Mouse (Mus musculus) hindbrain, embryonic 13.5 days (tissue): ENCODE results near the gene Sycp2. TPM values are rescaled to one million over a fixed set of nuclear protein-coding genes. Genes with fewer than 3 reads are reported as not detected.

Experiments
- ATAC-seq: fragments of 200-750 bp; cut with Nextera tagmentation; 2 replicates; pipeline ENCODE4 v1.8.0; 2017; ENCODE audit warnings: moderate TSS enrichment; ENCODE audit not compliant: low FRiP score
- H3K27ac ChIP-seq: fragments of 300-500 bp; sonication (generic); 2 replicates; pipeline ENCODE4 v1.5.1; 2015; ENCODE audit warnings: inconsistent platforms, mild to moderate bottlenecking, moderate library complexity
- H3K27me3 ChIP-seq: fragments of 300-500 bp; sonication (generic); 2 replicates; pipeline ENCODE4 v1.6.1; 2015; ENCODE audit warnings: mild to moderate bottlenecking, inconsistent platforms
- H3K36me3 ChIP-seq: fragments of 300-500 bp; sonication (generic); 2 replicates; pipeline ENCODE4 v1.6.1; 2015; ENCODE audit warnings: mild to moderate bottlenecking, inconsistent platforms
- H3K4me1 ChIP-seq: fragments of 300-500 bp; sonication (generic); replicated peaks from 2 replicates; pipeline ENCODE4 v1.6.1; 2015; ENCODE audit warnings: inconsistent platforms
- H3K4me2 ChIP-seq: fragments of 300-500 bp; sonication (generic); 2 replicates; pipeline ENCODE4 v1.6.1; 2015; ENCODE audit warnings: inconsistent platforms, mild to moderate bottlenecking, moderate library complexity
- H3K4me3 ChIP-seq: fragments of 300-500 bp; sonication (generic); 2 replicates; pipeline ENCODE4 v1.5.1; 2015; ENCODE audit warnings: mild to moderate bottlenecking, inconsistent platforms
- H3K9ac ChIP-seq: fragments of 300-500 bp; sonication (generic); 2 replicates; pipeline ENCODE4 v1.6.1; 2015; ENCODE audit warnings: mild to moderate bottlenecking, inconsistent platforms
- H3K9me3 ChIP-seq: fragments of 300-500 bp; sonication (generic); 2 replicates; pipeline ENCODE4 v1.6.1; 2016; ENCODE audit warnings: inconsistent platforms
- WGBS: fragments of 180-500 bp; shearing (Covaris S2); methylation state at CpG from one replicate; pipeline ENCODE4 v1.1.7; 2015; 5-methylcytosine and 5-hydroxymethylcytosine counted together
- polyA plus RNA-seq: library from polyadenylated mRNA; unstranded; fragments of >200 nt; fragmentation: Nextera tagmentation; extraction: Ambion mirVana; gene quantifications from 2 replicates; pipeline ENCODE4 v1.2.1, GENCODE M21; 2015

The Sycp2 gene
- polyA plus RNA-seq, 1 experiment from 2014 or later, result 0.31 TPM

DNA sequence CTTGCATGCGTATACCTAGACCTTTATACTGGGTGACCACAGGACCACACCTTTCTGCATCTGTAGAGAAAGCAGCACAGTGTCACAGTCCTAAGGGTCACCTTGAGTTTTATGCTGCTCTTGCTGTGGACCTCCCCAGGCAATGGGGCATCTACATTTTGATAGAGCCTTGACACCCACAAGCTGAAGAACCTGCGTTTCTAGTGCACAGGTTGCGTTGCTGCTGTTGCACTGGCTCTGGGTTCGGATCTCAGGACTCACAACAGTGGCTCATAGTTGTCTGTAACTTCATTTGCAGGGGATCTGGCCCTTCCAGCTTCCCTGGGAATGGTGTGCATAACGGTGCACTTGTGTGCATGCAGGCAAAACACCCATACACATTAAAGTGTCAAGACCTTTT lies 19.7 kb upstream of the Sycp2 start:
- Histone ChIP-seq H3K36me3 (no peaks in the 10 kb centered on the region), H3K9ac (no peak overlapping the region), H3K27me3 (no peaks in the 10 kb centered on the region), H3K4me2 (no peak overlapping the region), H3K4me3 (no peak overlapping the region), H3K9me3 (no peaks in the 10 kb centered on the region), H3K27ac (no peak overlapping the region), H3K4me1 (peaks cover 14% of the 10 kb centered on the region)
- no peak for ATAC-seq
- 89% methylated on average over 5 of the region's 5 CpGs for WGBS

DNA sequence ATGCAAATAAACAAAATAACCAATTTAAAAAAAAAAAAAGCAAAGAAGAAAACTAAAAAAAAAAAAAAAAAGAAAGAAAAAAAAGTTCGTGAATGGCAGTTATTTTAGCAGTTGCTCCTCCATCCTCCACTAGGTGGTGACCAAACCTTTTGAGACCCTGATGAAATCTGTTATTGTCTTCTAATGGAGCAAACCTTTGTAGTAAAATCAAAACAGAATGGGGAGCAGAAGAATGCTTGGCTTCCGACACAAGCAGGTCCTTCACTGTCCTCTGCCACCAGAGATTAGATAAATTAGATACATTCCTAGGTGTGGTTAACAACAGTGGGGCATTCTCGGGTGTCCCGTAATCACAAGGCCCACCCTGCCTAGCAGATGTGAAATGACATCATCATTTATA lies 18.7 kb upstream of the Sycp2 start:
- Histone ChIP-seq H3K4me1 (peaks cover 19% of the 10 kb centered on the region), H3K4me3 (no peak overlapping the region), H3K36me3 (no peaks in the 10 kb centered on the region), H3K27ac (no peak overlapping the region), H3K9me3 (no peaks in the 10 kb centered on the region), H3K4me2 (no peak overlapping the region), H3K27me3 (no peaks in the 10 kb centered on the region), H3K9ac (no peak overlapping the region)
- 39% methylated on average over 4 of the region's 4 CpGs for WGBS
- no peak; the same call in 1 of the 2 replicates for ATAC-seq

DNA sequence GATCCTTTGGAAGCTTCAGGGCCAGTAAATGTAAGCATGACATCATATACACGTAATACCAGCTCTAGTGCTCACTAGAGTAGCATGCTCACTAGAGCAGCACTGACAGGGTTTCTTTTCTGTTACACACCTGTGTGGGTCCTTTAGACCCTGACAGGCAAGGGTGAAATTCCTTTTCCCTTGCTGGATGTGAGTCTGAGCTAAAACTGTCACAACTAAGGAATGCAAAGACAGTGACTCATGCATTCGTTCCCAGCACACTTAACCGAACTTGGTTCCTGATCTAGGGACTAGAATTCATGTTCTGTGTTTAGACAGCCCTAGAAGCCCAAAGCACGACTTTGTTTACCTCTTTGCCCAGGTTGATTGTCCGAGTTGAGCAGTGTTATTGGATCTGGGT lies 15.7 kb upstream of the Sycp2 start:
- WGBS, result 81% methylated on average over 5 of the region's 5 CpGs
- Histone ChIP-seq H3K27me3 (no peaks in the 10 kb centered on the region), H3K4me3 (no peak overlapping the region), H3K9me3 (no peaks in the 10 kb centered on the region), H3K4me1 (peaks cover 22% of the 10 kb centered on the region), H3K9ac (no peak overlapping the region), H3K27ac (no peak overlapping the region), H3K36me3 (no peaks in the 10 kb centered on the region; the same call in 1 of the 2 replicates), H3K4me2 (no peak overlapping the region)
- no peak for ATAC-seq

DNA sequence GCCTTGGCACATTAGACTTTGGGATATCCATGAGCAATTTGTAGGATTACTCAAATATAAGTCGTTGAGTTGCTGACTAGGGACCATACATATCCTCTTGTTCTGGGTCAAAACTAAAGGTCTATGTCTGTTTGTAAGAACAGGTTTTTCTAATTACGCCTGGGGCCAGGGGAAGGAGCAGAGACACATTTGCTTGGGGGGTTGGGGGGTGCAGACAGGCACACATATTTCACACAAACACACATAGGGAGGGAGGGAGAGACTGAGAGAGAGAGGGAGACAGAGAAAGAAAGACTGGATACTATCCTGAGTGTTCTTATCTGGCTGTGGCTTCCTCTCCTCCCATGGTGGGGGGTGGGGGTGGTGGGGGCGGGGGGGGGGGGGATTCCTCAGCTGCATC lies 14.7 kb upstream of the Sycp2 start:
- no peak overlapping the region for H3K4me2 ChIP-seq
- no peak for ATAC-seq
- H3K9ac ChIP-seq, result no peak overlapping the region
- peaks cover 22% of the 10 kb centered on the region for H3K4me1 ChIP-seq
- no peaks in the 10 kb centered on the region for H3K9me3 ChIP-seq
- 53% methylated on average over 2 of the region's 3 CpGs for WGBS
- H3K4me3 ChIP-seq, result no peak overlapping the region
- H3K27me3 ChIP-seq, result no peaks in the 10 kb centered on the region
- H3K36me3 ChIP-seq, result peaks cover 5% of the 10 kb centered on the region
- H3K27ac ChIP-seq, result peak overlapping the region; percentile 64

DNA sequence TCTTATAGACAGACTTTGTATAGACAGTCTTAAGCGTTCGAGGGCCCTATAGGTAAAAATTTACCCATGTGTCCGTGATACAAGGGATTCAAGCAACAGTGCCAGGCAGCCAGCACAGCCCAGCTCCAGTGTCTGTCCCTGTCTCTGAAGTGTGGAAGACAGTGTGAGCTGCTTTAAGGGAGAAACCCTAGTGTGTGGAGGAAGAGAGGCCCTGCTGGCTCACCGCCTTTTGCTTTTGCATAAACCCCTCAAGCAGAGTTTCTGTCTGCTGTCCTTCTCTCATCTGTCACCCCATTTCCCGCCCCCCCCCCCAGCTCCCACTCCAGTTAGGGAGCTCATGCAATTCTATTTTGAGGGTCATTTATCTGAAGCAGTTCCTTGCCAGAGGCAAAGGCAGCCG lies 14.1 kb upstream of the Sycp2 start:
- peaks cover 5% of the 10 kb centered on the region for H3K36me3 ChIP-seq
- ATAC-seq, result 0 out of 2 replicates have a peak, but pooled peaks have one; percentile 32
- H3K27ac ChIP-seq, result 0 out of 2 replicates have a peak overlapping the region, but pooled peaks have one; percentile 64
- 45% methylated on average over 5 of the region's 6 CpGs for WGBS
- H3K4me1 ChIP-seq, result peaks cover 25% of the 10 kb centered on the region
- no peak overlapping the region for H3K9ac ChIP-seq
- H3K4me3 ChIP-seq, result no peak overlapping the region
- no peaks in the 10 kb centered on the region for H3K9me3 ChIP-seq
- H3K4me2 ChIP-seq, result no peak overlapping the region
- no peaks in the 10 kb centered on the region for H3K27me3 ChIP-seq

DNA sequence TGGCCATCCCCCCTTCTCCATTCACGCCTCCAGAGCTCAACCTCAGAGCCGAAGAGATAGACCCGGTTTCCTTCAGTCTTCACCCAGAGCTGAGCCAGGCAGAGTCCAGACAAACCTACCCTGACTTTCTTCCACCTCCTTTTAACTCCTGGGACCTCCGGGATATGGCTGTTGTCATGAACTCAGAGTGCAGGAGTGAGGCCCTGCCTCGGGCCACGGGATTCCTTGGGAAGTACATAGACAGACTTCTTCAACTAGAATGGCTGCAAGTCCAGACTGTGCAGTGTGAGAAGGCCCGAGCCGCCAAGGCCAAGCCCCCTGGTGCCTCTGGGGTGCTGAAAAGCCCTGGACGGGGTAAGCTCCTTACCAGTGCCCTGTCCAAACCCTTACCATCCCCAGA lies 13.1 kb upstream of the Sycp2 start:
- H3K4me1 ChIP-seq, result peaks cover 30% of the 10 kb centered on the region
- WGBS, result 86% methylated on average over 9 of the region's 9 CpGs
- H3K9me3 ChIP-seq, result no peaks in the 10 kb centered on the region
- no peak for ATAC-seq
- H3K27ac ChIP-seq, result no peak overlapping the region
- H3K4me2 ChIP-seq, result no peak overlapping the region
- peaks cover 5% of the 10 kb centered on the region for H3K36me3 ChIP-seq
- no peaks in the 10 kb centered on the region for H3K27me3 ChIP-seq
- no peak overlapping the region for H3K9ac ChIP-seq
- H3K4me3 ChIP-seq, result no peak overlapping the region

DNA sequence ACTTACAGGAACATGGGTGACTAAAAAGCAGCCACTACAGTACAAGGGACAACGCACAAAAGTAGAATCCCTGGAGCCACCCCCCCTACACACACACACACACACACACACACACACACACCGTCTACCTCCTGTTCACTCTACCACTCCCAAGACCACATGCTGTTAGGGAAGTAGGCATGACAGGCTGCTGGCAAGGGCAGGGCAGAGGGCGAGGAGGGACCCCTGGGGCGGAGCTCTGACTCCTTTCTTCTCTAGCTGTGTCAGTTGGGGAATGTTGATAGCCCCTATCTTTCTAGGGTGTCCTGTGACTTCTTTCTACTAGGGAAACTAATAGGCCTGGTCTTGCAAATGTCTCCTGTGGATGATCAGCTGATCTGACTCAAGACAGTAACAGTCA lies 9.5 kb upstream of the Sycp2 start:
- no peak for ATAC-seq
- Histone ChIP-seq H3K4me3 (no peak overlapping the region), H3K36me3 (peaks cover 5% of the 10 kb centered on the region), H3K9ac (no peak overlapping the region), H3K9me3 (no peaks in the 10 kb centered on the region), H3K27me3 (peaks cover 16% of the 10 kb centered on the region), H3K27ac (no peak overlapping the region), H3K4me2 (no peak overlapping the region), H3K4me1 (peaks cover 41% of the 10 kb centered on the region)
- WGBS, result 70% methylated on average over 4 of the region's 4 CpGs

DNA sequence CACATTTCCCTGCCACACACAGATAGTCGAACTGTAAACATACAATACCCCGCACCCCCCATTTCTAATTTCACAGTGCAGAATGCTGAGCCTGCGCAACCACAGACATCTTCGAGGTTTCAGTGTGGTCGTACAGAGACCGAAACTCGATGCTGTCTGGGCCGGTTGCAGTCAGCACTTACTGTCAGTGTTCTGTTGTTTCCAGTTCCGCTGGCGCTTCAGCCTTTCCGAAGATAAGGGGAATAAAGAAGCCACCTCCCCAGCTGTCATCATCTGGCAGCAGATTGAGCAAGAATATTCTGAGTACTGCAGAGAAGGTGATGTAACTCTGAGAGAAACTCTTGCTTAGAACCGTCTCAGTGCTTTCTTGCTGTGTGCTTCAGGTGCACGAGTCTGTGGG lies 8.9 kb upstream of the Sycp2 start:
- no peak overlapping the region for H3K27ac ChIP-seq
- H3K27me3 ChIP-seq, result peaks cover 21% of the 10 kb centered on the region
- WGBS, result 78% methylated on average over 13 of the region's 13 CpGs
- no peak overlapping the region for H3K9ac ChIP-seq
- no peak overlapping the region for H3K4me2 ChIP-seq
- peaks cover 5% of the 10 kb centered on the region for H3K36me3 ChIP-seq
- H3K9me3 ChIP-seq, result no peaks in the 10 kb centered on the region
- no peak overlapping the region for H3K4me3 ChIP-seq
- ATAC-seq, result no peak
- H3K4me1 ChIP-seq, result peaks cover 36% of the 10 kb centered on the region

DNA sequence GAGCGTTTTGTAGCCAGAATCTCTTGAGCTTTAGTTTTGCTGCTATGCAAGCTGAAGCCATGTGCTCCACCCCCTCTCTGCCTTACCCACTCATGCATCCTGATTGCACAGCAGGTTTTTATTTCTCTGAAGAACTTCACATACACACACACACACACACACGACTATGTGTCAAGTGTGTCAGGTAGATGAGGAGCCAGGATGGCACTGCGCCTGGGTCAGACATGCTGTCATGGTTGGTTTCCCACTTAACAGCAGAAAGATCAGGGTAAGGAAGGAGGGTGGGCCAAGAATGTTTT lies 7.6 kb upstream of the Sycp2 start:
- Histone ChIP-seq H3K27me3 (peaks cover 23% of the 10 kb centered on the region), H3K9me3 (no peaks in the 10 kb centered on the region), H3K9ac (peak overlapping the region; percentile 71), H3K36me3 (peaks cover 5% of the 10 kb centered on the region), H3K4me1 (peaks cover 31% of the 10 kb centered on the region), H3K4me2 (peak overlapping the region; percentile 99), H3K4me3 (peak overlapping the region; percentile 53), H3K27ac (peak overlapping the region; percentile 89)
- no peak for ATAC-seq
- WGBS, result 16% methylated on average over 3 of the region's 3 CpGs

DNA sequence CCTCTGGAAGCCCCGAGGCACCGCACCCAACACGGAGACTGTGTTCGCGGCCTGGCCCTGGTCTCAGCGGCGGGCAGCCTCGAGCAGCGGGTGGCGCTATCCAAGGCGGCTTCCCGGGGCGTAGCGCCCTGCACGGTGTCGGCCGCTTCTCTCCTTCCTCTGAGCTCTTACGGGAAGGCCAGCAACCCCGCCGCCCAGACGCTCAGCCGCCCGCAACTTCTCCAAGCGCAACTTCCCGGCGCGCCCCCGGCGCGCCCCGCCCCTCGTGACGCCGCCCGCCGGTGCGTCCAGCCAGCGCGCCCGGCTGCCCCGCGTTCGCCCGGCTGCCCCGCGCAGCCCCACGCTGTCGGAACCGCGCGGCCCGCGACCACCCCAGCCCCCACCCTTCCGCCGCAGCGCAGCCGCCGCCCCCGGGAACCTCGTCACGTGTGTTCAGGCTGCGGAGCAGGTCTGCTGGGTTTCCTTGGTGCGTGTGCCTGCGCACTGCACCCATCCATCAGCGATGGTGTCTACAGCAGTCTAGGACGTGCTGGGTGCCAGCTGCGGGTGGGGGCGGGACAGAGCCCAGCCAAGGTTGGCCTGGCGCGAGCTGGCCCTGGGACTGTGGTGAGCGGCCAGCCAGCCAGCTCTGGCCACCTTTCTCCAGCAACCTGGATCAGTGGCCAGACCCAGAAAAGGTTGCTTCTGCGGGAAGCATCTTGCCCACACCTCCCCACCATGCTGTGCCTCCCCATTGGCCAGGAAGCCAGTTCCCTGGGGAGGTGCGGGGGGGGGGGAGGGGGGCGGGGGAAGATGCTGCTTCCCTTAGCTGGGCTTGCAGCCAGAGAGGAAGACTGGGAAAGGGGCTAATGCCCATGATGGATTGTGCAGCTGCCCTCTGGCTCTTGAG lies 7.0 kb upstream of the Sycp2 start, which contains the start of the genes Ppp1r3d and Fam217b:
Gene Ppp1r3d (minus strand): TSS at position 212 of the 889 bp plus-strand sequence.
Gene Fam217b (plus strand): TSS at position 264 of the 889 bp plus-strand sequence.
- peak within 1 kb of the TSS; percentile 53 for H3K4me3 ChIP-seq
- peaks cover 31% of the 10 kb centered on the region for H3K4me1 ChIP-seq
- WGBS, result under 1% methylated on average over 47 of the region's 74 CpGs
- H3K36me3 ChIP-seq, result peaks cover 5% of the 10 kb centered on the region
- H3K27ac ChIP-seq, result peak within 1 kb of the TSS; percentile 89
- ATAC-seq, result peak; percentile 91
- no peaks in the 10 kb centered on the region for H3K9me3 ChIP-seq
- peaks cover 23% of the 10 kb centered on the region for H3K27me3 ChIP-seq
- H3K9ac ChIP-seq, result peak within 1 kb of the TSS; percentile 71
- H3K4me2 ChIP-seq, result peak within 1 kb of the TSS; percentile 99

DNA sequence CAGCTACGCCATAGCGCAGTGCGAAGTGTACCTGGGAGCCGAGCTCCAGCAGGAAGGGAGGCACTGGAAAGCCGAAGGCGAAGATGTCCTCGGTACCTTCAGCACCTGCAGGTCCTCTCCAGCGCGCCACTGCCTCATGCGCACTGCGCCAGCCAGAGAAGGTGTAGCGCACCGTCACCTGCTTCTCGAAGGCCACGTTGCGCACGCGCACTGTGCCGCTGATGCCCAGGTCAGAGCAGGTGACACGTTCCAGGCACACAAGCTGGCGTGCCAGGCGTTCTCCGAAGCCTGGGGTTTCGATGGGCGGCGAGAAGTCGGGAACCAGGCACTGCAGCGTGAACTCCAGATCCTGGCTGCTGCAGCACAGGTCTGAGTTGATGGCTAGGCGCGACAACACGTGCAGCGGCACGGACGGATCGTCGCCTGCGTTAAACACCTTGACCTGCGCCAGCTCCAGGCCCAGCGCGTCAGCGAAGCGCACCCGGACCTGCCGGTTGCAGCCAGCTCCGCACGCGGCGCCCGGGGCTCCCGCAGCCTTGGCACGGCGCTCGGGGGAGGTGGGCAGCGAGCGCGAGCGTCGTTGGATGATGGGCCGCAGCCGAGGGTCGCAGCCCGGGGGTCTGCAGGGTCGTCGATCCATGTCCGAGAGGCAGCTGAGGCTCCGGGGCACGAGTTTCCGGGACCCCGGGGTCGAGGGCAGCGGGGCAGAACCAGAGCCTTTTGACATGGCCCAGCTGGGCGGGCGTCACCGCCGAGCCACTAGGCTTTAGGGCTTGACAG lies 6.2 kb upstream of the Sycp2 start:
- peak; percentile 21 for ATAC-seq
- Histone ChIP-seq H3K36me3 (peaks cover 5% of the 10 kb centered on the region), H3K27ac (peak overlapping the region; percentile 89), H3K4me1 (peaks cover 31% of the 10 kb centered on the region), H3K27me3 (peaks cover 23% of the 10 kb centered on the region), H3K4me3 (peak overlapping the region; percentile 53), H3K9ac (peak overlapping the region; percentile 71), H3K4me2 (peak overlapping the region; percentile 99), H3K9me3 (no peaks in the 10 kb centered on the region)
- 15% methylated on average over 71 of the region's 75 CpGs for WGBS

DNA sequence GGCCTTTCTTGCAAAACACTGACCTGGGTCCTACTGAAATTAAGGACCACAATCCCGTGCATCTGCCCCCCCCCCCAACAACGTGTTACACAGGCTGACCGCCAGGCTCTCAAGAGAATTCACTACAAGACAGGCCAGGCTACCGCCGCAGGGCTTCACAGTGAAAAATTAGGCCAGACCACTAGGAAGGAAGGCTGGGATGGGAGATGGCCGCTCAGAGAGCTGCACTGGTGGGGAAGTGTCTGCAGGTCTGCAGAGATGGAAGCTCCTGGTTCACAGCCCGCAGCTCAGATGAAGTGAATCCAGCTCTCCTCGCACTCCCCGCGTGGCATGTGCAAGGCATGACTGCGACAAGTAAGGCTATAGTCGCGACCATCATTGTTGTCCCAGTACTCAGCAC lies 5.6 kb upstream of the Sycp2 start:
- 59% methylated on average over 13 of the region's 13 CpGs for WGBS

More for the DNA sequence above, 5.6 kb upstream of the Sycp2 start:
- Histone ChIP-seq H3K9ac (no peak overlapping the region), H3K9me3 (no peaks in the 10 kb centered on the region), H3K4me1 (peaks cover 31% of the 10 kb centered on the region), H3K27me3 (peaks cover 23% of the 10 kb centered on the region), H3K4me3 (peak overlapping the region; percentile 53), H3K27ac (0 out of 2 replicates have a peak overlapping the region, but pooled peaks have one; percentile 3), H3K4me2 (peak overlapping the region; percentile 99), H3K36me3 (peaks cover 4% of the 10 kb centered on the region)
- no peak for ATAC-seq
